Mouse (Mus musculus) bone marrow macrophage, adult 2 months (primary cell): Measurements from ENCODE around the gene Tcf21.

Experiments used
- CTCF ChIP-seq: IDR thresholded peaks from 2 replicates; pipeline ENCODE4 v1.5.1; 2012; ENCODE audit warnings: low read depth, mild to moderate bottlenecking, low read length, moderate library complexity
- POLR2A ChIP-seq: IDR thresholded peaks from 2 replicates; pipeline ENCODE4 v1.6.1; 2012; ENCODE audit warnings: mild to moderate bottlenecking, low read depth, low read length, borderline replicate concordance

DNA sequence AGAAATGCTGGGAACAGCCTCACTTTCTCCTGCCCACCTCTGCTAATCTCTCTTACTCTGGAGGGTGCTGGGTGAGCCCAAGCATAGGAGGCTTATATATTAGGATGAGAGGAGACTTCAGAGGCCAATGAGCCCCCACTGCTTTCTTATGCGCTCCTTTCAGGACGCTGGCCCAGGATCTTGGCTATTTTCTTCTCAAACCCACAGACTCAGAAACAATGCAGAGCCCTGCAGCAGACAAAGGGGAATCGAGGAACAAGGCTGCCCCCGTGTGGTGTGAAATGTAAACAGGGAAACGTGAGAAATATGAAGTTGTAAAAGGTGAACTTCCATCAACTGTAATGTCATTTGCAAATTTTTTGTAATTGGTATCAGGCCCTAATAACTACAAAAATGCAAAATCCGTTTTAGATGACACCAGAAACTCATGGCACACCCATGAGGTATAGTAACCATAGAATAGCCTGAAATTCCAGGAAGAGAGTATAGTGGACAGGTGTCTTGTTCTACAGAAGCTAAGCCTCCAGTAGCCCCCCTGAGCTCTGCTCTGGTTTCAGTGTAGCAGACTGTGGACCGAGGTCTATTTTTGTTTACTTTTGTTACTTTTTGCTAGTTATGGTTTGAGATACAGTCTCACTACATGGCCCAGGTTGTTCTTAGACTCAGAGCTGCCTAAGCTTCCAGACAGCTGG, 43.8 kb downstream of the Tcf21 start:
- no peak for TF ChIP-seq POLR2A
- peak; percentile 78 for TF ChIP-seq CTCF
